Mouse (Mus musculus) forebrain, postnatal 0 days (tissue): ENCODE measurements around the gene Selenop. TPM values are rescaled to one million over a fixed set of nuclear protein-coding genes. Genes with fewer than 3 reads are reported as not detected.

Experiments
- ATAC-seq: fragments of 200-750 bp; cut with Nextera tagmentation; 2 replicates; pipeline ENCODE4 v1.8.0; 2017; ENCODE audit warnings: mild to moderate bottlenecking, moderate library complexity
- DNase-seq: peaks from one replicate; pipeline ENCODE4 v3.0.0-alpha.2; 2015
- H3K27ac ChIP-seq: fragments of 300-500 bp; sonication (generic); 2 replicates; pipeline ENCODE4 v1.5.1; 2014; ENCODE audit warnings: low read depth, mild to moderate bottlenecking, antibody characterized with exemption, low read length, moderate library complexity, mixed read lengths
- H3K27me3 ChIP-seq: fragments of 300-500 bp; sonication (generic); 2 replicates; pipeline ENCODE4 v1.6.1; 2014; ENCODE audit warnings: mild to moderate bottlenecking, low read length, mixed read lengths; ENCODE audit not compliant: insufficient read depth
- H3K36me3 ChIP-seq: fragments of 300-500 bp; sonication (generic); 2 replicates; pipeline ENCODE4 v1.6.1; 2014; ENCODE audit warnings: mild to moderate bottlenecking, moderate library complexity; ENCODE audit not compliant: insufficient read depth
- H3K4me1 ChIP-seq: fragments of 300-500 bp; sonication (generic); 2 replicates; pipeline ENCODE4 v1.6.1; 2014; ENCODE audit warnings: antibody characterized with exemption; ENCODE audit not compliant: insufficient read depth
- H3K4me2 ChIP-seq: fragments of 300-500 bp; sonication (generic); 2 replicates; pipeline ENCODE4 v1.6.1; 2014; ENCODE audit warnings: low read depth, mild to moderate bottlenecking, moderate library complexity
- H3K4me3 ChIP-seq: fragments of 300-500 bp; sonication (generic); 2 replicates; pipeline ENCODE4 v1.5.1; 2014; ENCODE audit warnings: low read depth, low read length, mixed read lengths
- H3K9ac ChIP-seq: fragments of 300-500 bp; sonication (generic); 2 replicates; pipeline ENCODE4 v1.6.1; 2014; ENCODE audit warnings: mild to moderate bottlenecking
- H3K9me3 ChIP-seq: fragments of 300-500 bp; sonication (generic); 2 replicates; pipeline ENCODE4 v1.6.1; 2016; ENCODE audit warnings: low read length
- CTCF ChIP-seq: sonication (generic); IDR thresholded peaks from 2 replicates; pipeline ENCODE4 v1.5.1; 2016; ENCODE audit warnings: antibody characterized with exemption, control low read depth, low read depth
- WGBS: fragments of 180-500 bp; shearing (Covaris S2); extraction: QIAGEN DNeasy Blood & Tissue Kit; methylation state at CpG from one replicate; pipeline ENCODE4 v1.1.7; 2014; 5-methylcytosine and 5-hydroxymethylcytosine counted together
- polyA plus RNA-seq: library from polyadenylated mRNA; unstranded; fragments of >200 nt; fragmentation: Nextera tagmentation; extraction: Ambion mirVana; gene quantifications from 2 replicates; pipeline ENCODE4 v1.2.1, GENCODE M21; 2015
- total RNA-seq: library from RNA; depleted of rRNA; stranded (reverse); fragments of >200 nt; gene quantifications from 2 replicates; pipeline ENCODE4 v1.2.3, GENCODE M21; 2014

The Selenop gene
- total and polyA plus RNA-seq, 2 experiments from 2014 or later, result 182 to 207 TPM

- 14% methylated on average over 6 of the region's 6 CpGs for WGBS
- H3K27me3 ChIP-seq, result no peaks in the 10 kb centered on the region
- peak; percentile 12 for DNase-seq
- no peak overlapping the region for H3K4me3 ChIP-seq
- H3K4me2 ChIP-seq, result peak overlapping the region; percentile 18; the same call in 1 of the 2 replicates
- H3K4me1 ChIP-seq, result no peaks in the 10 kb centered on the region
- H3K27ac ChIP-seq, result no peak overlapping the region
- no peaks in the 10 kb centered on the region for H3K36me3 ChIP-seq
- H3K9me3 ChIP-seq, result no peaks in the 10 kb centered on the region
- ATAC-seq, result peak; percentile 14; the same call in 1 of the 2 replicates
- no peak for TF ChIP-seq CTCF
- no peak overlapping the region for H3K9ac ChIP-seq
These were observed 1.8 kb downstream of the Selenop start for GRCm38 (mm10) chr15:3269996-3270645.

GRCm38 (mm10) chr15:3270646-3271077 lies 2.3 kb downstream of the Selenop start:
- ATAC-seq (peak; percentile 51; the same call in 1 of the 2 replicates), DNase-seq (peak; percentile 6)
- 6% methylated on average over 12 of the region's 12 CpGs for WGBS
- H3K27ac ChIP-seq, result 0 out of 2 replicates have a peak overlapping the region, but pooled peaks have one; percentile 10
- no peaks in the 10 kb centered on the region for H3K27me3 ChIP-seq
- H3K36me3 ChIP-seq, result no peaks in the 10 kb centered on the region
- no peaks in the 10 kb centered on the region for H3K4me1 ChIP-seq
- peak overlapping the region; percentile 18 for H3K4me2 ChIP-seq
- TF ChIP-seq CTCF, result no peak
- H3K9ac ChIP-seq, result 0 out of 2 replicates have a peak overlapping the region, but pooled peaks have one; percentile 25
- H3K4me3 ChIP-seq, result peak overlapping the region; percentile 2; the same call in 1 of the 2 replicates
- no peaks in the 10 kb centered on the region for H3K9me3 ChIP-seq

- TF ChIP-seq CTCF, result no peak
- Histone ChIP-seq H3K36me3 (no peaks in the 10 kb centered on the region), H3K27me3 (no peaks in the 10 kb centered on the region), H3K4me3 (peak overlapping the region; percentile 2; the same call in 1 of the 2 replicates), H3K27ac (no peak overlapping the region), H3K9me3 (no peaks in the 10 kb centered on the region), H3K9ac (no peak overlapping the region), H3K4me1 (no peaks in the 10 kb centered on the region), H3K4me2 (0 out of 2 replicates have a peak overlapping the region, but pooled peaks have one; percentile 18)
- no peak for DNase-seq
- WGBS, result 50% methylated on average over 6 of the region's 6 CpGs
- ATAC-seq, result no peak
These were observed 2.9 kb downstream of the Selenop start for GRCm38 (mm10) chr15:3271216-3271615.

- Histone ChIP-seq H3K9me3 (no peaks in the 10 kb centered on the region), H3K27me3 (no peaks in the 10 kb centered on the region), H3K9ac (no peak overlapping the region), H3K4me3 (no peak overlapping the region), H3K36me3 (no peaks in the 10 kb centered on the region), H3K4me2 (0 out of 2 replicates have a peak overlapping the region, but pooled peaks have one; percentile 3), H3K4me1 (no peaks in the 10 kb centered on the region), H3K27ac (no peak overlapping the region)
- TF ChIP-seq CTCF, result no peak
- no peak for DNase-seq
- WGBS, result 79% methylated on average over 1 of the region's 1 CpGs
- no peak for ATAC-seq
These were observed 4.8 kb downstream of the Selenop start for GRCm38 (mm10) chr15:3273191-3273590.

- no peak for ATAC-seq
- Histone ChIP-seq H3K4me2 (no peak overlapping the region), H3K27ac (no peak overlapping the region), H3K4me3 (no peak overlapping the region), H3K9me3 (no peaks in the 10 kb centered on the region), H3K9ac (no peak overlapping the region), H3K36me3 (no peaks in the 10 kb centered on the region), H3K4me1 (no peaks in the 10 kb centered on the region), H3K27me3 (no peaks in the 10 kb centered on the region)
- no peak for DNase-seq
- TF ChIP-seq CTCF, result no peak
- WGBS, result 94% methylated on average over 2 of the region's 2 CpGs
These were observed 9.0 kb downstream of the Selenop start for GRCm38 (mm10) chr15:3277391-3277790.

- WGBS, result 79% methylated on average over 7 of the region's 7 CpGs
- H3K27me3 ChIP-seq, result no peaks in the 10 kb centered on the region
- no peak for TF ChIP-seq CTCF
- H3K9me3 ChIP-seq, result no peaks in the 10 kb centered on the region
- no peak overlapping the region for H3K9ac ChIP-seq
- ATAC-seq, result no peak
- H3K36me3 ChIP-seq, result no peaks in the 10 kb centered on the region
- no peak overlapping the region for H3K27ac ChIP-seq
- no peak overlapping the region for H3K4me3 ChIP-seq
- DNase-seq, result no peak
- H3K4me1 ChIP-seq, result no peaks in the 10 kb centered on the region
- no peak overlapping the region for H3K4me2 ChIP-seq
These were observed 10.9 kb downstream of the Selenop start for GRCm38 (mm10) chr15:3279242-3279641.

- H3K27ac ChIP-seq, result no peak overlapping the region
- H3K27me3 ChIP-seq, result no peaks in the 10 kb centered on the region
- H3K4me2 ChIP-seq, result no peak overlapping the region
- ATAC-seq (no peak), DNase-seq (no peak)
- no peaks in the 10 kb centered on the region for H3K36me3 ChIP-seq
- no peaks in the 10 kb centered on the region for H3K4me1 ChIP-seq
- no peaks in the 10 kb centered on the region for H3K9me3 ChIP-seq
- H3K9ac ChIP-seq, result no peak overlapping the region
- no peak for TF ChIP-seq CTCF
- no peak overlapping the region for H3K4me3 ChIP-seq
These were observed 12.9 kb downstream of the Selenop start for GRCm38 (mm10) chr15:3281216-3281615.
